Mouse (Mus musculus): ENCODE measurements around the gene Akr1c14. TPM values are rescaled to one million over a fixed set of nuclear protein-coding genes. Genes with fewer than 3 reads are reported as not detected.

Akr1c14 gene
- polyA plus RNA-seq, 1 experiment = 1.4 TPM

DNA sequence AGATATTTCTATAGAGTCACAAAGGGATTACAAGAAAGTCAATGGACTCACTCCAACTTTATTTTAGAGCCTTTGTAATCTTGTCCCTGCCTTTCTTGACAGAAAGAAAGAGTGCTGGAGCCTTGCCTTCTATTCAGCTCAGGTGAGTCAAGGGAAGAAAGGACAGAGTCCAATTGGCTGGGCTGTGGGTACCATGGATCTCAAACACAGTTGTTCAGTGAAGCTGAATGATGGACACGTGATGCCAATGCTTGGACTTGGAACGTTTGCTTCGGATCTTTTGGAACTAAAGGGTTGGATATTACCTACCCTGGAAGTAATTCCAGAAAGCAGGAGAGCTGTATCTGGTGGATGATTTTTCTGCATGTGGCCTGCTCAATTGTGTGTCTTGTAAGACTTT lies 13.8 kb upstream of the Akr1c14 start:
- no peaks in the 10 kb centered on the region for H3K9me3 ChIP-seq (replicated peaks; ENCODE audit: control insufficient read depth, insufficient read depth, low read length, poor library complexity, severe bottlenecking)
- H3K9ac ChIP-seq (ENCODE audit: low read depth, poor library complexity, severe bottlenecking) = no peak overlapping the region
- H3K27ac ChIP-seq (ENCODE audit: insufficient read depth, low read length) = no peak overlapping the region
- TF ChIP-seq EP300 (IDR thresholded peaks at IDR 0.05; ENCODE audit: insufficient read depth, low read depth, low read length) (no peak), CTCF (IDR thresholded peaks at IDR 0.05; ENCODE audit: low read depth, low read length) (no peak), POLR2A (IDR thresholded peaks at IDR 0.05; ENCODE audit: insufficient read depth, low read length) (no peak)
- H3K27me3 ChIP-seq (ENCODE audit: control insufficient read depth, insufficient read depth, low read length, poor library complexity, severe bottlenecking) = no peaks in the 10 kb centered on the region
- H3K36me3 ChIP-seq (ENCODE audit: control insufficient read depth, insufficient read depth, low read length, poor library complexity, severe bottlenecking) = no peaks in the 10 kb centered on the region
- no peaks in the 10 kb centered on the region for H3K4me1 ChIP-seq (ENCODE audit: control insufficient read depth, insufficient read depth, low read length)
- H3K4me3 ChIP-seq (ENCODE audit: low read depth, low read length) = no peak overlapping the region

DNA sequence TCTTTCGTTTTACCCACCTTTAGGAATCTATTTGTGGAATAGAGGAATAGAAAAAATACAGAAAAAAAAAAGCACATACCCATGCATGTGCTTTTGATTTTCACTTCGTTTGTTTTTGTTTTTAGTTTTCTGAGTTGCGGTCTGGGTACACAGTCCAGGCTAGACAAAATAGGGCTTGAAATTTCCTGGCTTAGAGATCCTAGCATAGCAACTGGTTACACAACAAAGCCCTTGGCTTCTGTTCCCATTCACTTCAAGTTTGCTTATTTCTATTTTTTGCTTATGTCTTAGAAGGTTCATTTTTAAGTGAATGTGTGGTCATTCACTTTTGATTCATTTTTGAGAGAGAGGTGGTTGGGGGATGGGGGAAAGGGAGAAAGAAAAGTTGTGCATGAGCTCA lies 2.7 kb upstream of the Akr1c14 start:
- Histone ChIP-seq H3K9ac (ENCODE audit: low read depth, poor library complexity, severe bottlenecking) (no peak overlapping the region), H3K27me3 (ENCODE audit: control insufficient read depth, insufficient read depth, low read length, poor library complexity, severe bottlenecking) (no peaks in the 10 kb centered on the region), H3K27ac (ENCODE audit: insufficient read depth, low read length) (no peak overlapping the region), H3K9me3 (replicated peaks; ENCODE audit: control insufficient read depth, insufficient read depth, low read length, poor library complexity, severe bottlenecking) (no peaks in the 10 kb centered on the region), H3K36me3 (ENCODE audit: control insufficient read depth, insufficient read depth, low read length, poor library complexity, severe bottlenecking) (no peaks in the 10 kb centered on the region), H3K4me3 (ENCODE audit: low read depth, low read length) (no peak overlapping the region), H3K4me1 (ENCODE audit: control insufficient read depth, insufficient read depth, low read length) (no peaks in the 10 kb centered on the region)
- TF ChIP-seq CTCF (IDR thresholded peaks at IDR 0.05; ENCODE audit: low read depth, low read length) (no peak), POLR2A (IDR thresholded peaks at IDR 0.05; ENCODE audit: insufficient read depth, low read length) (no peak), EP300 (IDR thresholded peaks at IDR 0.05; ENCODE audit: insufficient read depth, low read depth, low read length) (no peak)

DNA sequence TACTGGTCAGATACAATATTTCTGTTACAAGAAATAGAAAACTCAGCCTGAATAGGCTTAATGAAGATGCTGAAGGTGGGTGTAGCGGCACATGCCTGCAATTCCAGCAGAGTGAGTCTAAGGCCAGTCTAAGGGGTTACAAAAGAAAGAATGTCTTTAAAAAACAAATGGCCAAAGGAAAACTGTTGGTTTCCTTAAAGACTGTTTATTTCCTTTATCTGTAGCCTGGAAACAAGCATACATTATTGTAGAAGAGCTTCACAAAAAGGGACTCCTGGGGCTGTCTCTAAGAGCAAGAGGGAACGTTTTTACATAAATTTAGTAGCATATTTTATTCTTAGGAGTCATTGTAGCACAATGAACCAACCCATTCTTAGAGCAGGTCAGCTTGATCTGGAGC lies 2.0 kb upstream of the Akr1c14 start:
- Histone ChIP-seq H3K4me3 (ENCODE audit: low read depth, low read length) (no peak overlapping the region), H3K4me1 (ENCODE audit: control insufficient read depth, insufficient read depth, low read length) (no peaks in the 10 kb centered on the region), H3K9ac (ENCODE audit: low read depth, poor library complexity, severe bottlenecking) (no peak overlapping the region), H3K9me3 (replicated peaks; ENCODE audit: control insufficient read depth, insufficient read depth, low read length, poor library complexity, severe bottlenecking) (no peaks in the 10 kb centered on the region), H3K27me3 (ENCODE audit: control insufficient read depth, insufficient read depth, low read length, poor library complexity, severe bottlenecking) (no peaks in the 10 kb centered on the region), H3K36me3 (ENCODE audit: control insufficient read depth, insufficient read depth, low read length, poor library complexity, severe bottlenecking) (no peaks in the 10 kb centered on the region), H3K27ac (ENCODE audit: insufficient read depth, low read length) (no peak overlapping the region)
- TF ChIP-seq POLR2A (IDR thresholded peaks at IDR 0.05; ENCODE audit: insufficient read depth, low read length) (no peak), EP300 (IDR thresholded peaks at IDR 0.05; ENCODE audit: insufficient read depth, low read depth, low read length) (no peak), CTCF (IDR thresholded peaks at IDR 0.05; ENCODE audit: low read depth, low read length) (no peak)

DNA sequence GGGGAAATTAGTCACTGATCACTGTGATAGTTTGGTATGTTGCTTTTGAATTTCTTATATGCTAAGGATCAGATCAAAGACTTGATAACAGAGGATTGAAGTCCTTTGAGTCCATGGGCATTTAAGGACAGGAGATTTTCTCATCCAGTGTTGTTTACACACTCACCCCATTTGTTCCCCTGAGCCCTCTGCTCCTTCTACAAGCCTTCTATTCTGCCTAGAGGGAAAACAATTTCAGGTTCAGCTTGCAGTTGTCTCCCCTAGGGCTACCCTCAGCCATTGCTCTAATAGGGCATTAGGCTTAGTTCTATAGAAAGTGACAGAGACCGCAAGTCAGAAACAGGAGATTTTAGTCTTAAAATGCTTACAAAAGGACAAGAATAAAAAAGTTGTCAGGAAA lies 585 bp upstream of the Akr1c14 start:
- TF ChIP-seq CTCF (IDR thresholded peaks at IDR 0.05; ENCODE audit: low read depth, low read length) (no peak), POLR2A (IDR thresholded peaks at IDR 0.05; ENCODE audit: insufficient read depth, low read length) (no peak), EP300 (IDR thresholded peaks at IDR 0.05; ENCODE audit: insufficient read depth, low read depth, low read length) (no peak)
- Histone ChIP-seq H3K4me1 (ENCODE audit: control insufficient read depth, insufficient read depth, low read length) (no peaks in the 10 kb centered on the region), H3K9ac (ENCODE audit: low read depth, poor library complexity, severe bottlenecking) (no peak overlapping the region), H3K9me3 (replicated peaks; ENCODE audit: control insufficient read depth, insufficient read depth, low read length, poor library complexity, severe bottlenecking) (no peaks in the 10 kb centered on the region), H3K36me3 (ENCODE audit: control insufficient read depth, insufficient read depth, low read length, poor library complexity, severe bottlenecking) (no peaks in the 10 kb centered on the region), H3K27ac (ENCODE audit: insufficient read depth, low read length) (no peak overlapping the region), H3K27me3 (ENCODE audit: control insufficient read depth, insufficient read depth, low read length, poor library complexity, severe bottlenecking) (no peaks in the 10 kb centered on the region), H3K4me3 (ENCODE audit: low read depth, low read length) (no peak overlapping the region)

DNA sequence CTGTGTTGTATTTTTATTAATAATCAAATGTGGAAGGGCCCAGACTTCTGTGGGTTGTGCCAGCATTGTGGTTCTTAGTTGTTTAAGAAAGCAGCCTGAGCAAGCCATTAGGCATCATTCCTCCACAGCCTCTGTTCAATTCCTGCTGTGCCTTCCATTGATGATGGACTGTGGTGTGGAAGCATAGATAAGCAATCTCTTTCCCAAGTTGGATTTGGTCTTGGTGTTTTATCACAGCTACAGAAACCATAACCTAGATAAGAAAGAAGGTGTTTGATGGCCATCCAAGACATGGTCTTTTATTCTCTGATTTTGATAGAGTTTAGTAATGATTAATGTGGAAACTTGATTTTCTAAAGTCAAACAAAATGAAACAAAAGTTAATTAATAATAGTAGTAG lies 844 bp downstream of the Akr1c14 start:
- no peak overlapping the region for H3K27ac ChIP-seq (ENCODE audit: insufficient read depth, low read length)
- no peaks in the 10 kb centered on the region for H3K9me3 ChIP-seq (replicated peaks; ENCODE audit: control insufficient read depth, insufficient read depth, low read length, poor library complexity, severe bottlenecking)
- H3K36me3 ChIP-seq (ENCODE audit: control insufficient read depth, insufficient read depth, low read length, poor library complexity, severe bottlenecking) = no peaks in the 10 kb centered on the region
- H3K27me3 ChIP-seq (ENCODE audit: control insufficient read depth, insufficient read depth, low read length, poor library complexity, severe bottlenecking) = no peaks in the 10 kb centered on the region
- TF ChIP-seq EP300 (IDR thresholded peaks at IDR 0.05; ENCODE audit: insufficient read depth, low read depth, low read length) = no peak
- no peaks in the 10 kb centered on the region for H3K4me1 ChIP-seq (ENCODE audit: control insufficient read depth, insufficient read depth, low read length)
- no peak overlapping the region for H3K4me3 ChIP-seq (ENCODE audit: low read depth, low read length)
- H3K9ac ChIP-seq (ENCODE audit: low read depth, poor library complexity, severe bottlenecking) = no peak overlapping the region

DNA sequence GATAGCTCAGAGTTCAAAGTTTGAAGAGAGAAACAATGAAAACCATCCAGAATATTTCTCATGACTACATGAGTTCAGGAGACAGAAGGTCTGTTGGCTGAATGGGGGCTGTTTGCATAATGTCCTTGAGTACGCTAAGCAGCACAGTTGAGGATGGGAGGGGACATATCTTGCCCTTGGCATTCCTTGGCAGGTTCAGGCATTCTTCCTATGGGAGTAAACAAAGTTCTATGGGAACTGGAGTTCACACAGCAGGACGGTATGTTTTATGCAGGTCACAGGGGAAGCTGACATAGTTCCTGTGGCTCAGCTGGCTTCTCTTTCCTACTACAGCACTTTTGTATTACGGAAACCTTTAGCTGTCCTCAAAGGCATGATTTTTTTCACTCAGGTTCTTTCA lies 6.6 kb downstream of the Akr1c14 start:
- no peak overlapping the region for H3K27ac ChIP-seq (ENCODE audit: insufficient read depth, low read length)
- H3K4me1 ChIP-seq (ENCODE audit: control insufficient read depth, insufficient read depth, low read length) = no peaks in the 10 kb centered on the region
- no peaks in the 10 kb centered on the region for H3K36me3 ChIP-seq (ENCODE audit: control insufficient read depth, insufficient read depth, low read length, poor library complexity, severe bottlenecking)
- no peak for TF ChIP-seq CTCF (IDR thresholded peaks at IDR 0.05; ENCODE audit: low read depth, low read length)
- TF ChIP-seq POLR2A (IDR thresholded peaks at IDR 0.05; ENCODE audit: insufficient read depth, low read length) = no peak
- TF ChIP-seq EP300 (IDR thresholded peaks at IDR 0.05; ENCODE audit: insufficient read depth, low read depth, low read length) = no peak
- H3K4me3 ChIP-seq (ENCODE audit: low read depth, low read length) = no peak overlapping the region
- no peak overlapping the region for H3K9ac ChIP-seq (ENCODE audit: low read depth, poor library complexity, severe bottlenecking)
- no peaks in the 10 kb centered on the region for H3K27me3 ChIP-seq (ENCODE audit: control insufficient read depth, insufficient read depth, low read length, poor library complexity, severe bottlenecking)
- no peaks in the 10 kb centered on the region for H3K9me3 ChIP-seq (replicated peaks; ENCODE audit: control insufficient read depth, insufficient read depth, low read length, poor library complexity, severe bottlenecking)

Data from ES-Bruce4 (cell line).